Mouse (Mus musculus): Measurements from ENCODE around the gene Mpzl1.

- TF ChIP-seq CTCF (IDR thresholded peaks at IDR 0.05; ENCODE audit: control insufficient read depth, insufficient read depth, low read length) (peak; percentile 72), POLR2A (IDR thresholded peaks at IDR 0.05; ENCODE audit: borderline replicate concordance, control insufficient read depth, low read depth, low read length) (no peak)
Measured at GRCm38 (mm10) chr1:165658602-165659001, 24.3 kb upstream of the Mpzl1 start.
